Mouse (Mus musculus): ENCODE results near the gene Trmt1l. TPM values are rescaled to one million over a fixed set of nuclear protein-coding genes. Genes with fewer than 3 reads are reported as not detected.

Trmt1l gene
- 34.5 and 45.3 TPM in 2 replicates for polyA plus RNA-seq (2014; fragmentation: Nextera tagmentation; extraction: Ambion mirVana)

DNA sequence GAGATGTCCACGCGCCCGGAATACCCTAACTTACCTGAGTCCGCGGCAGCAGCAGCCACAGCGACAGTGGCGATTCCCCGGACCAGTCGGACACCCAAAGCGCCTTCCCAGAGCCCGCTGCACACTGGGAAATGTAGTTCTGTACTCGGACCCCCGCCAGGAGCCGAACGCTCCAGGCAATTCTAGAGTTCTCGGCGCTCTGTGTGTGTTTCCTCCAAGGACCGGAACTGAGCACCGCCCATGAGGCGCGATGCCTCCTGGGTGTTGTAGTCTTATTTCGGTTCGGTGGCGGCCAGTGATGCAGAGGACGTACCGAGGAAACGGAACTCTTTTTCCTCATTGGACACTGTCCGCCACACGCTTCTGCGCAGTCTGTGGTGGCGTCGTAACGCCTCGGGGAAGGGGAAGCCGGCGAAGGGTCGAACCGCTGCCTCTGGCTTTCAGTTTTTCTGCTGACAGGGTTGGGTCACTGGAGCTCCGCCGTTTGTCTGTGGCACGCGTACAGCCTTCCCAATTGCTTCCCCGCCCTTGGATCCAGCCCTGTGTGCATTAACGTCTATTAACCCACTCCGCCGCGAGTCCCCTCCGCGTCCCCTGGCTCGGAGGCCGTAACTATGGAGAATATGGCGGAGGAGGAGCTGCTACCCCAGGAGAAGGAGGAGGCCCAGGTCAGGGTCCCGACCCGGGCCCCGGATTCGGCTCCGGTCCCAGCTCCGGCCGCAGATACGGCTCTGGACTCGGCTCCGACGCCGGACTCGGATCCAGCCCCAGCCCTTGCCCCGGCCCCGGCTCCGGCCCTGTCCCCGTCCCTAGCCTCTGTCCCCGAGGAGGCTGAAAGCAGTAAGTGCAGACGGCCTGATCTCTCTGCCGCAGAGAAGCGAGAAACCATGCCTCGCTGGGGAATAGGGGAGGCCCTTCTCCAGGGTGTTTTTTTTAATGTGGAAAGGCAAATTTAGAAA is at the start of gene Trmt1l, which contains the start of gene Swt1:
Gene Trmt1l (plus strand): TSS at position 280 of the 959 bp plus-strand sequence.
Gene Swt1 (minus strand): TSS at position 193 of the 959 bp plus-strand sequence.
- H3K9me3 ChIP-seq (replicated peaks; ENCODE audit: control insufficient read depth, low read length), result no peaks in the 10 kb centered on the region
- H3K9ac ChIP-seq (ENCODE audit: low read length), result peak within 1 kb of the TSS; percentile 91
- ATAC-seq (peak; percentile 100), DNase-seq (ENCODE audit: low spot score) (peak; percentile 100)
- peaks cover 5% of the 10 kb centered on the region; the same call in 1 of the 2 replicates for H3K36me3 ChIP-seq (ENCODE audit: control insufficient read depth, insufficient read depth, low read length)
- no peaks in the 10 kb centered on the region for H3K27me3 ChIP-seq (replicated peaks; ENCODE audit: control insufficient read depth, insufficient read depth, low read length)
- H3K4me3 ChIP-seq (ENCODE audit: low read depth, low read length), result peak within 1 kb of the TSS; percentile 85
- peaks cover 13% of the 10 kb centered on the region for H3K4me1 ChIP-seq (ENCODE audit: control insufficient read depth, insufficient read depth, low read length)
- H3K4me2 ChIP-seq (ENCODE audit: low read length), result peak within 1 kb of the TSS; percentile 61
- under 1% methylated on average over 74 of the region's 74 CpGs for WGBS
- peak within 1 kb of the TSS; percentile 94 for H3K27ac ChIP-seq (ENCODE audit: low read depth, low read length)

- DNase-seq (ENCODE audit: low spot score), result peak; percentile 24
- Histone ChIP-seq H3K27ac (ENCODE audit: low read depth, low read length) (no peak overlapping the region), H3K27me3 (replicated peaks; ENCODE audit: control insufficient read depth, insufficient read depth, low read length) (no peaks in the 10 kb centered on the region), H3K9me3 (replicated peaks; ENCODE audit: control insufficient read depth, low read length) (no peaks in the 10 kb centered on the region), H3K4me2 (ENCODE audit: low read length) (no peak overlapping the region), H3K4me1 (ENCODE audit: control insufficient read depth, insufficient read depth, low read length) (no peaks in the 10 kb centered on the region), H3K36me3 (ENCODE audit: control insufficient read depth, insufficient read depth, low read length) (peaks cover 19% of the 10 kb centered on the region), H3K4me3 (ENCODE audit: low read depth, low read length) (no peak overlapping the region), H3K9ac (ENCODE audit: low read length) (no peak overlapping the region)
- WGBS, result 95% methylated on average over 1 of the region's 1 CpGs
- ATAC-seq, result no peak
Observed at GRCm38 (mm10) chr1:151390029-151390428, 38.3 kb upstream of the Trmt1l start.

- Histone ChIP-seq H3K9me3 (replicated peaks; ENCODE audit: control insufficient read depth, low read length) (no peaks in the 10 kb centered on the region), H3K36me3 (ENCODE audit: control insufficient read depth, insufficient read depth, low read length) (peaks cover 22% of the 10 kb centered on the region), H3K4me1 (ENCODE audit: control insufficient read depth, insufficient read depth, low read length) (no peaks in the 10 kb centered on the region), H3K4me3 (ENCODE audit: low read depth, low read length) (no peak overlapping the region), H3K4me2 (ENCODE audit: low read length) (no peak overlapping the region), H3K27ac (ENCODE audit: low read depth, low read length) (no peak overlapping the region), H3K27me3 (replicated peaks; ENCODE audit: control insufficient read depth, insufficient read depth, low read length) (no peaks in the 10 kb centered on the region), H3K9ac (ENCODE audit: low read length) (no peak overlapping the region)
- WGBS, result 93% methylated on average over 3 of the region's 3 CpGs
- ATAC-seq (no peak), DNase-seq (ENCODE audit: low spot score) (no peak)
Observed at GRCm38 (mm10) chr1:151409827-151410226, 18.5 kb upstream of the Trmt1l start.

- Histone ChIP-seq H3K9ac (ENCODE audit: low read length) (no peak overlapping the region), H3K4me2 (ENCODE audit: low read length) (no peak overlapping the region), H3K27me3 (replicated peaks; ENCODE audit: control insufficient read depth, insufficient read depth, low read length) (no peaks in the 10 kb centered on the region), H3K4me3 (ENCODE audit: low read depth, low read length) (no peak overlapping the region), H3K4me1 (ENCODE audit: control insufficient read depth, insufficient read depth, low read length) (peaks cover 2% of the 10 kb centered on the region; the same call in 1 of the 2 replicates), H3K27ac (ENCODE audit: low read depth, low read length) (no peak overlapping the region), H3K36me3 (ENCODE audit: control insufficient read depth, insufficient read depth, low read length) (peaks cover 30% of the 10 kb centered on the region), H3K9me3 (replicated peaks; ENCODE audit: control insufficient read depth, low read length) (no peaks in the 10 kb centered on the region)
- no peak for DNase-seq (ENCODE audit: low spot score)
- WGBS, result 93% methylated on average over 3 of the region's 3 CpGs
- ATAC-seq, result no peak
Observed at GRCm38 (mm10) chr1:151422178-151422577, 6.2 kb upstream of the Trmt1l start.

DNA sequence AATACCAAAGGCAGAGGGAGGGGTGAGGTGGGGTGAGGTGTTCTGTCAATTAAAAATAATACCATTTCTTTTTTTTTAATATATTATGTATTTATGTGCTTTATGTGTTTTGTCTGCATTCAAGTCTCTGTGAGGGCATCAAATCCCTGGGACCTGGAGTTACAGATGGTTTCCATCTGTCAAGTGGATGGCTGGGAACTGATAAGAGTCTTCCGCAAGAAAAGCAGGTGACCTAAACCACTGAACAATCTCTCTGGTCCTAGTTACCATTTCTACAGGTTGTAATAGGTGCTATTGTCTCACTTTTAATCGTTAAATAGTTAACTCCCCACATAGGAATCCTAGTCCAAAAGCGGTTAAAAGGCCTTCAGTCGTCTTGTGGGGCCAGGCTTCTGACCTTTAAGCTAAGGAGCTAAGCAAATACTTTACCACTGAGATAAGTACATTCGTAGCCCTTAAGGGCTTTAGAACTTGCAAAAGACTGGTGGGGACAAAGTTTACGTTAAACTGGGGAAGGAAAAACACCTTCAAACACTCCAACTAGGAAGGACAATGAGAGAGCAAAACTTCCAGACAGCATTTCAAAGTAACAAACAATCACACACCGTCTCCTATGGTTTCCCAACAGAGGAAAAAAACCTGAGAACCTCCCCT is 1.3 kb upstream of the Trmt1l start:
- DNase-seq (ENCODE audit: low spot score), result no peak
- Histone ChIP-seq H3K9me3 (replicated peaks; ENCODE audit: control insufficient read depth, low read length) (no peaks in the 10 kb centered on the region), H3K4me3 (ENCODE audit: low read depth, low read length) (peak overlapping the region; percentile 85), H3K4me2 (ENCODE audit: low read length) (peak overlapping the region; percentile 61), H3K27ac (ENCODE audit: low read depth, low read length) (no peak overlapping the region), H3K27me3 (replicated peaks; ENCODE audit: control insufficient read depth, insufficient read depth, low read length) (no peaks in the 10 kb centered on the region), H3K9ac (ENCODE audit: low read length) (peak overlapping the region; percentile 71; the same call in 1 of the 2 replicates), H3K4me1 (ENCODE audit: control insufficient read depth, insufficient read depth, low read length) (peaks cover 13% of the 10 kb centered on the region), H3K36me3 (ENCODE audit: control insufficient read depth, insufficient read depth, low read length) (peaks cover 7% of the 10 kb centered on the region; the same call in 1 of the 2 replicates)
- no peak for ATAC-seq
- 31% methylated on average over 7 of the region's 7 CpGs for WGBS

GRCm38 (mm10) chr1:151427888-151428262 is 467 bp upstream of the Trmt1l start:
- 0 out of 2 replicates have a peak overlapping the region, but pooled peaks have one; percentile 16 for H3K27ac ChIP-seq (ENCODE audit: low read depth, low read length)
- WGBS, result 1% methylated on average over 26 of the region's 26 CpGs
- peak overlapping the region; percentile 71 for H3K9ac ChIP-seq (ENCODE audit: low read length)
- DNase-seq (ENCODE audit: low spot score) (no peak), ATAC-seq (peak; percentile 61; the same call in 1 of the 2 replicates)
- H3K9me3 ChIP-seq (replicated peaks; ENCODE audit: control insufficient read depth, low read length), result no peaks in the 10 kb centered on the region
- 0 out of 2 replicates have a peak, but pooled peaks cover 2% of the 10 kb centered on the region for H3K36me3 ChIP-seq (ENCODE audit: control insufficient read depth, insufficient read depth, low read length)
- peak overlapping the region; percentile 61 for H3K4me2 ChIP-seq (ENCODE audit: low read length)
- H3K4me1 ChIP-seq (ENCODE audit: control insufficient read depth, insufficient read depth, low read length), result peaks cover 13% of the 10 kb centered on the region
- H3K27me3 ChIP-seq (replicated peaks; ENCODE audit: control insufficient read depth, insufficient read depth, low read length), result no peaks in the 10 kb centered on the region
- peak overlapping the region; percentile 85 for H3K4me3 ChIP-seq (ENCODE audit: low read depth, low read length)

GRCm38 (mm10) chr1:151429316-151429715 is 974 bp downstream of the Trmt1l start:
- Histone ChIP-seq H3K9me3 (replicated peaks; ENCODE audit: control insufficient read depth, low read length) (no peaks in the 10 kb centered on the region), H3K9ac (ENCODE audit: low read length) (peak overlapping the region; percentile 91), H3K27ac (ENCODE audit: low read depth, low read length) (peak overlapping the region; percentile 94; the same call in 1 of the 2 replicates), H3K36me3 (ENCODE audit: control insufficient read depth, insufficient read depth, low read length) (peaks cover 12% of the 10 kb centered on the region), H3K4me3 (ENCODE audit: low read depth, low read length) (peak overlapping the region; percentile 85), H3K4me1 (ENCODE audit: control insufficient read depth, insufficient read depth, low read length) (peaks cover 13% of the 10 kb centered on the region), H3K4me2 (ENCODE audit: low read length) (peak overlapping the region; percentile 57), H3K27me3 (replicated peaks; ENCODE audit: control insufficient read depth, insufficient read depth, low read length) (no peaks in the 10 kb centered on the region)
- WGBS, result 36% methylated on average over 9 of the region's 9 CpGs
- ATAC-seq (no peak), DNase-seq (ENCODE audit: low spot score) (peak; percentile 2)

- Histone ChIP-seq H3K9ac (ENCODE audit: low read length) (no peak overlapping the region), H3K9me3 (replicated peaks; ENCODE audit: control insufficient read depth, low read length) (no peaks in the 10 kb centered on the region), H3K27ac (ENCODE audit: low read depth, low read length) (no peak overlapping the region), H3K27me3 (replicated peaks; ENCODE audit: control insufficient read depth, insufficient read depth, low read length) (no peaks in the 10 kb centered on the region), H3K4me3 (ENCODE audit: low read depth, low read length) (no peak overlapping the region), H3K4me2 (ENCODE audit: low read length) (no peak overlapping the region), H3K4me1 (ENCODE audit: control insufficient read depth, insufficient read depth, low read length) (no peaks in the 10 kb centered on the region; the same call in 1 of the 2 replicates), H3K36me3 (ENCODE audit: control insufficient read depth, insufficient read depth, low read length) (peaks cover 62% of the 10 kb centered on the region)
- no peak for DNase-seq (ENCODE audit: low spot score)
- WGBS, result 95% methylated on average over 6 of the region's 6 CpGs
- no peak for ATAC-seq
Observed at GRCm38 (mm10) chr1:151435431-151435830, 7.1 kb downstream of the Trmt1l start.

Measured in forebrain, embryonic 14.5 days (tissue).